Mouse (Mus musculus): ENCODE data around the gene Gfod1. TPM values are rescaled to one million over a fixed set of nuclear protein-coding genes. Genes with fewer than 3 reads are reported as not detected.

Gfod1 gene
- polyA plus RNA-seq, 2 experiments = 1.6 to 2.8 TPM

GRCm38 (mm10) chr13:43201033-43201432 lies 102.9 kb downstream of the Gfod1 start:
- no peak for TF ChIP-seq POLR2A (IDR thresholded peaks at IDR 0.05; ENCODE audit: borderline replicate concordance, extremely low read depth, insufficient read depth, insufficient read length)
- 37% methylated on average over 22 of the region's 22 CpGs for WGBS
- Histone ChIP-seq H3K4me2 (replicated peaks; ENCODE audit: low read depth, low read length, severe bottlenecking) (no peak overlapping the region), H3K9me3 (ENCODE audit: control insufficient read depth, low read length) (no peaks in the 10 kb centered on the region), H3K36me3 (ENCODE audit: control insufficient read depth, insufficient read depth, low read length) (no peaks in the 10 kb centered on the region), H3K4me3 (replicated peaks; ENCODE audit: low read length) (no peak overlapping the region), H3K27ac (replicated peaks; ENCODE audit: low read depth, low read length) (no peak overlapping the region), H3K4me1 (ENCODE audit: control insufficient read depth, insufficient read depth, low read length) (no peaks in the 10 kb centered on the region; the same call in 1 of the 2 replicates), H3K27me3 (ENCODE audit: control insufficient read depth, insufficient read depth, low read length) (no peaks in the 10 kb centered on the region), H3K9ac (ENCODE audit: low read depth, low read length, severe bottlenecking) (no peak overlapping the region)
- ATAC-seq (ENCODE audit: low FRiP score, low read depth) = no peak
- DNase-seq (ENCODE audit: low spot score) = no peak

GRCm38 (mm10) chr13:43200473-43200872 lies 103.5 kb downstream of the Gfod1 start:
- Histone ChIP-seq H3K4me3 (replicated peaks; ENCODE audit: low read length) (no peak overlapping the region), H3K27me3 (ENCODE audit: control insufficient read depth, insufficient read depth, low read length) (no peaks in the 10 kb centered on the region), H3K27ac (replicated peaks; ENCODE audit: low read depth, low read length) (no peak overlapping the region), H3K9ac (ENCODE audit: low read depth, low read length, severe bottlenecking) (no peak overlapping the region), H3K9me3 (ENCODE audit: control insufficient read depth, low read length) (no peaks in the 10 kb centered on the region), H3K36me3 (ENCODE audit: control insufficient read depth, insufficient read depth, low read length) (no peaks in the 10 kb centered on the region), H3K4me2 (replicated peaks; ENCODE audit: low read depth, low read length, severe bottlenecking) (no peak overlapping the region), H3K4me1 (ENCODE audit: control insufficient read depth, insufficient read depth, low read length) (no peaks in the 10 kb centered on the region; the same call in 1 of the 2 replicates)
- no peak for TF ChIP-seq POLR2A (IDR thresholded peaks at IDR 0.05; ENCODE audit: borderline replicate concordance, extremely low read depth, insufficient read depth, insufficient read length)
- ATAC-seq (ENCODE audit: low FRiP score, low read depth) (no peak), DNase-seq (ENCODE audit: low spot score) (no peak)
- 78% methylated on average over 21 of the region's 22 CpGs for WGBS

GRCm38 (mm10) chr13:43199749-43200148 lies 104.2 kb downstream of the Gfod1 start:
- no peak overlapping the region for H3K27ac ChIP-seq (replicated peaks; ENCODE audit: low read depth, low read length)
- H3K4me2 ChIP-seq (replicated peaks; ENCODE audit: low read depth, low read length, severe bottlenecking) = no peak overlapping the region
- no peak overlapping the region for H3K4me3 ChIP-seq (replicated peaks; ENCODE audit: low read length)
- DNase-seq (ENCODE audit: low spot score) (no peak), ATAC-seq (ENCODE audit: low FRiP score, low read depth) (no peak)
- H3K9me3 ChIP-seq (ENCODE audit: control insufficient read depth, low read length) = no peaks in the 10 kb centered on the region
- no peaks in the 10 kb centered on the region for H3K27me3 ChIP-seq (ENCODE audit: control insufficient read depth, insufficient read depth, low read length)
- WGBS = 68% methylated on average over 5 of the region's 5 CpGs
- no peak for TF ChIP-seq POLR2A (IDR thresholded peaks at IDR 0.05; ENCODE audit: borderline replicate concordance, extremely low read depth, insufficient read depth, insufficient read length)
- no peaks in the 10 kb centered on the region; the same call in 1 of the 2 replicates for H3K4me1 ChIP-seq (ENCODE audit: control insufficient read depth, insufficient read depth, low read length)
- H3K36me3 ChIP-seq (ENCODE audit: control insufficient read depth, insufficient read depth, low read length) = no peaks in the 10 kb centered on the region
- H3K9ac ChIP-seq (ENCODE audit: low read depth, low read length, severe bottlenecking) = no peak overlapping the region

- 85% methylated on average over 7 of the region's 7 CpGs for WGBS
- no peaks in the 10 kb centered on the region for H3K27me3 ChIP-seq (ENCODE audit: control insufficient read depth, insufficient read depth, low read length)
- no peak for DNase-seq (ENCODE audit: low spot score)
These were observed 104.7 kb downstream of the Gfod1 start for GRCm38 (mm10) chr13:43199282-43199681.

GRCm38 (mm10) chr13:43197187-43197586 lies 106.8 kb downstream of the Gfod1 start:
- WGBS = 52% methylated on average over 6 of the region's 6 CpGs

More at GRCm38 (mm10) chr13:43199282-43199681, 104.7 kb downstream of the Gfod1 start:
- ATAC-seq (ENCODE audit: low FRiP score, low read depth) = no peak
- TF ChIP-seq POLR2A (IDR thresholded peaks at IDR 0.05; ENCODE audit: borderline replicate concordance, extremely low read depth, insufficient read depth, insufficient read length) = no peak
- H3K9me3 ChIP-seq (ENCODE audit: control insufficient read depth, low read length) = no peaks in the 10 kb centered on the region
- H3K4me2 ChIP-seq (replicated peaks; ENCODE audit: low read depth, low read length, severe bottlenecking) = no peak overlapping the region
- no peak overlapping the region for H3K4me3 ChIP-seq (replicated peaks; ENCODE audit: low read length)
- H3K36me3 ChIP-seq (ENCODE audit: control insufficient read depth, insufficient read depth, low read length) = no peaks in the 10 kb centered on the region
- no peak overlapping the region for H3K9ac ChIP-seq (ENCODE audit: low read depth, low read length, severe bottlenecking)
- no peaks in the 10 kb centered on the region; the same call in 1 of the 2 replicates for H3K4me1 ChIP-seq (ENCODE audit: control insufficient read depth, insufficient read depth, low read length)
- no peak overlapping the region for H3K27ac ChIP-seq (replicated peaks; ENCODE audit: low read depth, low read length)

GRCm38 (mm10) chr13:43196000-43196399 lies 108.0 kb downstream of the Gfod1 start:
- Histone ChIP-seq H3K9me3 (ENCODE audit: control insufficient read depth, low read length) (no peaks in the 10 kb centered on the region), H3K4me3 (replicated peaks; ENCODE audit: low read length) (no peak overlapping the region), H3K4me2 (replicated peaks; ENCODE audit: low read depth, low read length, severe bottlenecking) (no peak overlapping the region), H3K36me3 (ENCODE audit: control insufficient read depth, insufficient read depth, low read length) (no peaks in the 10 kb centered on the region), H3K4me1 (ENCODE audit: control insufficient read depth, insufficient read depth, low read length) (no peaks in the 10 kb centered on the region), H3K27ac (replicated peaks; ENCODE audit: low read depth, low read length) (no peak overlapping the region), H3K27me3 (ENCODE audit: control insufficient read depth, insufficient read depth, low read length) (no peaks in the 10 kb centered on the region), H3K9ac (ENCODE audit: low read depth, low read length, severe bottlenecking) (no peak overlapping the region)
- WGBS = 39% methylated on average over 7 of the region's 7 CpGs
- no peak for TF ChIP-seq POLR2A (IDR thresholded peaks at IDR 0.05; ENCODE audit: borderline replicate concordance, extremely low read depth, insufficient read depth, insufficient read length)
- ATAC-seq (ENCODE audit: low FRiP score, low read depth) = no peak
- DNase-seq (ENCODE audit: low spot score) = no peak

More at GRCm38 (mm10) chr13:43197187-43197586, 106.8 kb downstream of the Gfod1 start:
- Histone ChIP-seq H3K36me3 (ENCODE audit: control insufficient read depth, insufficient read depth, low read length) (no peaks in the 10 kb centered on the region), H3K27me3 (ENCODE audit: control insufficient read depth, insufficient read depth, low read length) (no peaks in the 10 kb centered on the region), H3K9me3 (ENCODE audit: control insufficient read depth, low read length) (no peaks in the 10 kb centered on the region), H3K4me1 (ENCODE audit: control insufficient read depth, insufficient read depth, low read length) (no peaks in the 10 kb centered on the region; the same call in 1 of the 2 replicates), H3K9ac (ENCODE audit: low read depth, low read length, severe bottlenecking) (no peak overlapping the region), H3K4me2 (replicated peaks; ENCODE audit: low read depth, low read length, severe bottlenecking) (no peak overlapping the region), H3K27ac (replicated peaks; ENCODE audit: low read depth, low read length) (no peak overlapping the region), H3K4me3 (replicated peaks; ENCODE audit: low read length) (no peak overlapping the region)
- TF ChIP-seq POLR2A (IDR thresholded peaks at IDR 0.05; ENCODE audit: borderline replicate concordance, extremely low read depth, insufficient read depth, insufficient read length) = no peak
- no peak for DNase-seq (ENCODE audit: low spot score)
- ATAC-seq (ENCODE audit: low FRiP score, low read depth) = no peak

Measured in limb, embryonic 14.5 days (tissue).